Mouse (Mus musculus): ENCODE data around the gene Stfa2. TPM values are rescaled to one million over a fixed set of nuclear protein-coding genes. Genes with fewer than 3 reads are reported as not detected.

Gene Stfa2
- polyA plus RNA-seq (2012; rRNA removed): 0.88 TPM in 1 of 2 replicates, not detected in the other

DNA sequence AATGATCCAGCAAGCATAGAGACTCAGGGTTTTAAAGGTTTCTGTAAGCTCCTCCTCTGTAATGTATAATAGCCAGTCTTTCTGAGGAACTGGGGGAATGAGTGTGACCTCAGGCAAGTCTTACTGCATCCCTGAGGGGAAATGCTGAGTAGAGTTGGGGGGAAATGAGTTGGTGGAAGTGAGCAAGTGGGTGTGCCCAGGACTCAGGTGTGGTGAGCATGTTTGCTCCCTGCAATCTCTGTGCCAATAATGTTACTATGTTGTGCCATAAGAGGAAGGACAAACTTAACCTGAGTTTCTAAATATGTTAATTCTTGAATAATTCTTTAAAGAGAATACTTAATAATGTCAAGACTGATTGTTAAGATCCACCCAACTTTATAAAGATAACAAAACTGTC, at the start of gene Stfa2:
TSS of gene Stfa2 (minus strand) at position 101 of the 400 bp plus-strand sequence.

DNA sequence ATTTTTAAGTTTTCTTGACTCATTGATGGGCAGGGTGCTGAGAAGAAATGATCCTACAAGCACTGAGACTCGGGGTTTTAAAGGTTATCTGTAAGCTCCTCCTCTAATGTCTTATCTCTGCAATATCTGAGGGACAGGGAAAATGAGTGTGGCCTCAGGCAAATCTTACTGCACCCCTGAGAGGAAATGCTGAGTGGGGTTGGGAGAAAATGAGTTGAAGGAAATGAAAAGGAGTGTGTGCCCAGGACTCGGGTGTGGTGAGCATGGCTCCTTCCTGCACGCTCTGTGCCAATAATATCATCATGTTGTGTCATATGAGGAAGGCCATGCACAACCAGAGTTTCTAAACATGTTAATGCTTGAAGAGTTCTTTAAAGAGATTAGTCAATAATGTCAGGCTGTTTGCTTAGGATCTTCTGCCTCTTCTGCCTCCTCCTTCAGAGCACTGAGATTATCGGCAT, 47.1 kb upstream of the Stfa2 start, which contains the start of gene Stfa3:
TSS of gene Stfa3 (minus strand) at position 51 of the 461 bp plus-strand sequence.

DNA sequence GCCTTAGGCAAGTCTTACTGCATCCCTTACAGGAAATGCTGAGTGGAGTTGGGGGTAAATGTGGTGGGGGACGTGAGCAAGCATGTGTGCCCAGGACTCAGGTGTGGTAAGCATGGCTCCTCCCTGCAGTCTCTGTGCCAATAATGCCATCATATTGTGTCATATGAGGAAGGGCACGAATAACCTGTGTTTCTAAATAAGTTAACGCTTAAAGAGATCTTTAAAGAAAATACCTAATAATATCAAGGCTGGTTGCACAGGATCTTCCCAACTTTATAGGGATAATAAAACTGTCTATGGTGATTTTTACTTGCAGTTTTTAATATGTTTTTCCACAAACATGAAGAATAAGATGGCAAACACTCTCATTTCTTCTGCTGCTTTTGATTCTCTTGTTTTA, 40.6 kb downstream of the Stfa2 start, which contains the start of gene BC100530:
TSS of gene BC100530 (minus strand) at position 101 of the 400 bp plus-strand sequence.

Other genes with a start within 250 kb of the Stfa2 start
- 0.30 and 2.5 TPM in 2 replicates for gene Gm5483, start 224.2 kb downstream of the Stfa2 start, polyA plus RNA-seq (2012; rRNA removed)
- gene Gm5416, start 198.1 kb downstream of the Stfa2 start, polyA plus RNA-seq (2012; rRNA removed): not detected in 2 replicates
- gene 2010005H15Rik, start 187.0 kb downstream of the Stfa2 start, polyA plus RNA-seq (2012; rRNA removed): 0.70 TPM in 1 of 2 replicates, not detected in the other
- gene Stfa1, start 131.5 kb downstream of the Stfa2 start, polyA plus RNA-seq (2012; rRNA removed): 0.30 and 1.8 TPM in 2 replicates
- not detected in 2 replicates for gene BC117090, start 74.1 kb downstream of the Stfa2 start, polyA plus RNA-seq (2012; rRNA removed)
- gene BC100530, start 40.7 kb downstream of the Stfa2 start, polyA plus RNA-seq (2012; rRNA removed): 0.51 and 1.9 TPM in 2 replicates
- gene Stfa3, start 46.9 kb upstream of the Stfa2 start, polyA plus RNA-seq (2012; rRNA removed): 0.49 and 1.1 TPM in 2 replicates
- gene Casr, start 153.7 kb upstream of the Stfa2 start, polyA plus RNA-seq (2012; rRNA removed): 0.27 and 0.33 TPM in 2 replicates

Measured in central nervous system, embryonic 18 days (tissue).